Mouse (Mus musculus) CH12.LX (cell line): Measurements from ENCODE around the gene Cwf19l1. TPM values are rescaled to one million over a fixed set of nuclear protein-coding genes. Genes with fewer than 3 reads are reported as not detected.

Source experiments
- DNase-seq: peaks from one replicate; pipeline ENCODE4 v3.0.0-alpha.2; 2013; ENCODE audit errors: extremely low read depth
- H3K27ac ChIP-seq: 2 replicates; pipeline ENCODE4 v1.5.1; 2012; ENCODE audit warnings: low read depth, mild to moderate bottlenecking, control low read depth, moderate library complexity; ENCODE audit not compliant: insufficient read depth
- H3K27me3 ChIP-seq: replicated peaks from 2 replicates; pipeline ENCODE3; 2012; ENCODE audit warnings: inconsistent platforms
- H3K36me3 ChIP-seq, 2 experiments: replicated peaks in 1 of 2; 2 replicates each; pipeline versions ENCODE3 to v1.6.1; 2012; ENCODE audit warnings: inconsistent platforms in 1 of 2, low read length in 1 of 2, mild to moderate bottlenecking in 1 of 2, mixed read lengths in 1 of 2, moderate library complexity in 1 of 2; ENCODE audit not compliant: control insufficient read depth in 1 of 2, insufficient read depth in 1 of 2
- H3K4me1 ChIP-seq, 2 experiments: 2 replicates each; pipeline ENCODE4 v1.6.1; 2012; ENCODE audit warnings: inconsistent platforms in 1 of 2, moderate library complexity in 1 of 2; ENCODE audit not compliant: insufficient read depth in 2 of 2, control insufficient read depth in 1 of 2
- H3K4me2 ChIP-seq: 2 replicates; pipeline ENCODE4 v1.6.1; 2012; ENCODE audit warnings: low read depth, mild to moderate bottlenecking, control low read depth; ENCODE audit not compliant: poor library complexity, insufficient read depth, severe bottlenecking
- H3K4me3 ChIP-seq, 3 experiments: fragments of 150-350 bp in 1 of 3; sonication (generic) in 1 of 3; replicated peaks in 1 of 3; 2 replicates each; pipeline versions ENCODE3 to v1.5.1; 2011 to 2012; ENCODE audit warnings: low read depth in 2 of 3, low read length in 2 of 3, mild to moderate bottlenecking in 2 of 3, moderate library complexity in 2 of 3, control low read depth in 1 of 3, improper control_type of control experiment in 1 of 3, inconsistent platforms in 1 of 3, mixed read lengths in 1 of 3; ENCODE audit not compliant: poor library complexity in 1 of 3
- H3K79me2 ChIP-seq: replicated peaks from 2 replicates; pipeline ENCODE4 v1.6.1; 2012; ENCODE audit warnings: mild to moderate bottlenecking, moderate library complexity; ENCODE audit not compliant: control insufficient read depth, poor library complexity, insufficient read depth, severe bottlenecking; ENCODE audit errors: extremely low read depth
- H3K9ac ChIP-seq: 2 replicates; pipeline ENCODE4 v1.6.1; 2012; ENCODE audit warnings: low read depth, mild to moderate bottlenecking, control low read depth, moderate library complexity; ENCODE audit not compliant: insufficient read depth
- H3K9me3 ChIP-seq: replicated peaks from 2 replicates; pipeline ENCODE3; 2012; ENCODE audit warnings: low read length, inconsistent platforms, mixed read lengths
- BHLHE40 ChIP-seq: IDR thresholded peaks from 2 replicates; pipeline ENCODE4 v1.6.1; 2011; ENCODE audit warnings: mild to moderate bottlenecking, low read depth, low read length, improper control_type of control experiment
- CHD1 ChIP-seq: IDR thresholded peaks from 2 replicates; pipeline ENCODE4 v1.6.1; 2012; ENCODE audit warnings: low read depth, low read length, improper control_type of control experiment, inconsistent platforms
- CHD2 ChIP-seq: IDR thresholded peaks from 2 replicates; pipeline ENCODE4 v1.6.1; 2011; ENCODE audit warnings: low read length, improper control_type of control experiment
- CTCF ChIP-seq, 2 experiments: IDR thresholded peaks in 1 of 2; conservative IDR thresholded peaks in 1 of 2; 2 replicates each; pipeline ENCODE4 v1.5.1; 2011 to 2012; ENCODE audit warnings: low read depth in 2 of 2, low read length in 2 of 2, improper control_type of control experiment in 1 of 2, inconsistent platforms in 1 of 2, mild to moderate bottlenecking in 1 of 2, moderate library complexity in 1 of 2
- E2F4 ChIP-seq: IDR thresholded peaks from 2 replicates; pipeline ENCODE4 v1.6.1; 2011; ENCODE audit warnings: low read depth, low read length, improper control_type of control experiment; ENCODE audit not compliant: insufficient replicate concordance
- ELF1 ChIP-seq: IDR thresholded peaks from 2 replicates; pipeline ENCODE4 v1.6.1; 2014; ENCODE audit warnings: low read depth, mild to moderate bottlenecking, inconsistent platforms, low read length, improper control_type of control experiment
- EP300 ChIP-seq: IDR thresholded peaks from 2 replicates; pipeline ENCODE4 v1.6.1; 2011; ENCODE audit warnings: low read length, improper control_type of control experiment
- ETS1 ChIP-seq: conservative IDR thresholded peaks from 2 replicates; pipeline ENCODE4 v1.6.1; 2012; ENCODE audit warnings: low read depth, mild to moderate bottlenecking, inconsistent platforms, low read length, improper control_type of control experiment, moderate library complexity
- GABPA ChIP-seq: IDR thresholded peaks from 2 replicates; pipeline ENCODE4 v1.6.1; 2012; ENCODE audit warnings: low read depth, low read length, improper control_type of control experiment, inconsistent platforms; ENCODE audit not compliant: insufficient replicate concordance
- HCFC1 ChIP-seq: IDR thresholded peaks from 2 replicates; pipeline ENCODE4 v1.6.1; 2012; ENCODE audit warnings: low read depth, mild to moderate bottlenecking, inconsistent platforms, low read length, improper control_type of control experiment
- IRF4 ChIP-seq: IDR thresholded peaks from 2 replicates; pipeline ENCODE4 v1.6.1; 2014; ENCODE audit warnings: low read depth, mild to moderate bottlenecking, inconsistent platforms, low read length, improper control_type of control experiment
- JUN ChIP-seq: IDR thresholded peaks from 2 replicates; pipeline ENCODE4 v1.6.1; 2011; ENCODE audit warnings: low read depth, mild to moderate bottlenecking, low read length, improper control_type of control experiment, moderate library complexity; ENCODE audit not compliant: insufficient read depth
- JUND ChIP-seq: conservative IDR thresholded peaks from 2 replicates; pipeline ENCODE4 v1.6.1; 2011; ENCODE audit warnings: low read depth, low read length, improper control_type of control experiment
- KAT2A ChIP-seq: IDR thresholded peaks from 2 replicates; pipeline ENCODE4 v1.6.1; 2012; ENCODE audit warnings: low read length, improper control_type of control experiment, inconsistent platforms; ENCODE audit not compliant: insufficient replicate concordance
- MAFK ChIP-seq: IDR thresholded peaks from 2 replicates; pipeline ENCODE4 v1.6.1; 2011; ENCODE audit warnings: low read length, improper control_type of control experiment; ENCODE audit not compliant: insufficient replicate concordance
- MAX ChIP-seq: IDR thresholded peaks from 2 replicates; pipeline ENCODE4 v1.6.1; 2011; ENCODE audit warnings: low read length, improper control_type of control experiment
- MAZ ChIP-seq: IDR thresholded peaks from 2 replicates; pipeline ENCODE4 v1.6.1; 2012; ENCODE audit warnings: low read depth, mild to moderate bottlenecking, inconsistent platforms, low read length, improper control_type of control experiment, moderate library complexity
- MEF2A ChIP-seq: IDR thresholded peaks from 2 replicates; pipeline ENCODE4 v1.6.1; 2014; ENCODE audit warnings: low read depth, mild to moderate bottlenecking, inconsistent platforms, low read length, improper control_type of control experiment, borderline replicate concordance
- MXI1 ChIP-seq: IDR thresholded peaks from 2 replicates; pipeline ENCODE4 v1.6.1; 2011; ENCODE audit warnings: mild to moderate bottlenecking, low read depth, low read length, improper control_type of control experiment
- MYC ChIP-seq: IDR thresholded peaks from 2 replicates; pipeline ENCODE4 v1.6.1; 2011; ENCODE audit warnings: low read depth, mild to moderate bottlenecking, improper control_type of control experiment, low read length
- NELFE ChIP-seq: IDR thresholded peaks from 2 replicates; pipeline ENCODE4 v1.6.1; 2011; ENCODE audit warnings: low read depth, low read length, improper control_type of control experiment
- NRF1 ChIP-seq: IDR thresholded peaks from 2 replicates; pipeline ENCODE4 v1.6.1; 2014; ENCODE audit warnings: low read depth, mild to moderate bottlenecking, inconsistent platforms, low read length, improper control_type of control experiment, moderate library complexity
- PAX5 ChIP-seq: IDR thresholded peaks from 2 replicates; pipeline ENCODE4 v1.6.1; 2012; ENCODE audit warnings: low read length, inconsistent platforms, mixed read lengths
- POLR2A ChIP-seq: IDR thresholded peaks from 2 replicates; pipeline ENCODE4 v1.6.1; 2011; ENCODE audit warnings: low read depth, mild to moderate bottlenecking, improper control_type of control experiment, low read length
- POLR2AphosphoS2 ChIP-seq: IDR thresholded peaks from 2 replicates; pipeline ENCODE4 v1.6.1; 2011; ENCODE audit warnings: low read depth, low read length, improper control_type of control experiment
- RAD21 ChIP-seq: IDR thresholded peaks from 2 replicates; pipeline ENCODE4 v1.6.1; 2011; ENCODE audit warnings: low read depth, mild to moderate bottlenecking, low read length, improper control_type of control experiment, moderate library complexity
- RCOR1 ChIP-seq: conservative IDR thresholded peaks from 2 replicates; pipeline ENCODE4 v1.6.1; 2012; ENCODE audit warnings: low read depth, mild to moderate bottlenecking, inconsistent platforms, low read length, improper control_type of control experiment
- SIN3A ChIP-seq: IDR thresholded peaks from 2 replicates; pipeline ENCODE4 v1.6.1; 2012; ENCODE audit warnings: low read length, improper control_type of control experiment, inconsistent platforms
- SMC3 ChIP-seq: IDR thresholded peaks from 2 replicates; pipeline ENCODE4 v1.6.1; 2011; ENCODE audit warnings: low read depth, low read length, improper control_type of control experiment
- TBP ChIP-seq: conservative IDR thresholded peaks from 2 replicates; pipeline ENCODE4 v1.6.1; 2011; ENCODE audit warnings: low read depth, low read length, improper control_type of control experiment
- TCF12 ChIP-seq: IDR thresholded peaks from 2 replicates; pipeline ENCODE4 v1.6.1; 2014; ENCODE audit warnings: low read depth, mild to moderate bottlenecking, inconsistent platforms, low read length, improper control_type of control experiment
- UBTF ChIP-seq: IDR thresholded peaks from 2 replicates; pipeline ENCODE4 v1.6.1; 2012; ENCODE audit warnings: low read depth, mild to moderate bottlenecking, inconsistent platforms, low read length, improper control_type of control experiment, moderate library complexity
- USF1 ChIP-seq: IDR thresholded peaks from 2 replicates; pipeline ENCODE4 v1.6.1; 2014; ENCODE audit warnings: low read depth, mild to moderate bottlenecking, inconsistent platforms, low read length, improper control_type of control experiment
- USF2 ChIP-seq: conservative IDR thresholded peaks from 2 replicates; pipeline ENCODE4 v1.6.1; 2011; ENCODE audit warnings: low read depth, low read length, improper control_type of control experiment
- ZC3H11A ChIP-seq: IDR thresholded peaks from 2 replicates; pipeline ENCODE4 v1.6.1; 2012; ENCODE audit warnings: low read depth, mild to moderate bottlenecking, inconsistent platforms, low read length, improper control_type of control experiment
- ZKSCAN1 ChIP-seq: IDR thresholded peaks from 2 replicates; pipeline ENCODE4 v1.6.1; 2012; ENCODE audit warnings: low read depth, inconsistent platforms, low read length, improper control_type of control experiment, borderline replicate concordance
- ZMIZ1 ChIP-seq: IDR thresholded peaks from 2 replicates; pipeline ENCODE4 v1.6.1; 2012; ENCODE audit warnings: low read depth, mild to moderate bottlenecking, inconsistent platforms, low read length, improper control_type of control experiment
- ZNF384 ChIP-seq: IDR thresholded peaks from 2 replicates; pipeline ENCODE4 v1.6.1; 2012; ENCODE audit warnings: low read depth, low read length, improper control_type of control experiment, inconsistent platforms
- dilution Hi-C: fragments of 300-500 bp; cut with MboI; formaldehyde crosslinking; loops from 2 replicates; pipeline ENCODE4 v1.14.3; 2020; ENCODE audit warnings: low sequenced_read_pairs; ENCODE audit not compliant: extremely low pct_unique_long_range_greater_than_20kb, extremely low pct_ligation_motif_present
- in situ Hi-C: fragments of 300-500 bp; cut with MboI; formaldehyde crosslinking; loops from 3 replicates; pipeline ENCODE4 v1.14.3; 2019; ENCODE audit warnings: low sequenced_read_pairs, low pct_ligation_motif_present, low pct_unique_long_range_greater_than_20kb, mixed read lengths
- polyA plus RNA-seq: library from polyadenylated mRNA; unstranded; fragments of >175 nt; gene quantifications from 2 replicates; pipeline ENCODE4 v1.2.1, GENCODE M21; 2012; ENCODE audit warnings: low read depth; ENCODE audit not compliant: insufficient read length
- total RNA-seq, 2 experiments: library from RNA; depleted of rRNA; stranded (reverse); fragments of 300-350 nt in 1 of 2; fragments of >200 nt in 1 of 2; gene quantifications; 2 replicates each; pipeline ENCODE4 v1.2.3; 2012 to 2014

Cwf19l1 gene
- total and polyA plus RNA-seq, 3 experiments, result 11.0 to 45.9 (median 30.4) TPM

DNA sequence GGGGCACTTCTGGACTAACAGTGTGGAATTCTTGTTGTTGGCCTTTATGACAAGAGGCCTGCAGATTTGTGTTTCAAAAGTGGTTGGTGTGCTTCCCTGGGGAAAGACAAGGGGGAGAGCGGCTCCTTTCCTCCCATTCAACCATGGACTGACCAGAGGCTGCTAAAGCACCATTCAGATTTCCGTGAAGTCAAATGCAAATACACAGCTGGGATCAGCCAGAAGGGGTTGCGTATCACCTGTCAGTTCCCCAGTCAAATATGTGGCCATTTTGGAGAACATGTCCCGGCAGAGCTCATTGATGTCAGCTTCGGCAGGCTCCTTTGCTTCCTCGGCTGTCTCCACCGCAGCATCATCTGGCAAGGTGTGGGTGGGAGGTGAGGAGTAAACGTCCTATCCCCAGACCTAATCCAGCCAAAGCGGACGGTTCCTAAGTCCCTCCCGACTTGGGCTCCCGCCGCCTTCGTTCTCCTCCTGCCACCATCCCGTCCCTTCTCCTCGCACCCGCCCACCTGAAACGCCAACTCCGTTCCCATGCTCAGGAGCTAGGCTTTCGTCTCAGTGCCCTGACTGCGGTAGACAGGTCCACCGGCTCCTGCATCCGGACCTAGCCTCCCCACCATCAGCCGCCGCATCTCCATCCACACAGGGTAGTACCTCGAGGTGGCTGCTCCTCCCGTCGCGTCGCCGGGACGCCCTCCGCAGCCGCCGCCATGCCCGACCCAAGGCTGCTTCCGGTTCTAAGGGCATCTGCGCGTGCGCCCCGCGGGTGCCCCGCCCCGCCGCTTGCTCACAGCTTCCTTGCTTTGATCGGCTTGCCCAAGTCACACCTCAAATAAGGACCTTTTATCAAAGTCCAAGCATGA lies 10.3 kb upstream of the Cwf19l1 start, which contains the start of gene Bloc1s2:
Gene Bloc1s2 (minus strand): TSS at position 745 of the 866 bp plus-strand sequence.
- Histone ChIP-seq H3K27ac (peak within 1 kb of the TSS; percentile 84), H3K4me3 (peak within 1 kb of the TSS; percentile 75 to 85 (median 84))
- TF ChIP-seq TCF12 (peak; percentile 80), MAX (peak; percentile 56; the same call in 1 of the 2 replicates), MYC (no peak), CHD1 (no peak), NRF1 (peak; percentile 87), JUND (no peak), UBTF (no peak), ETS1 (peak; percentile 33), ZNF384 (no peak), HCFC1 (peak; percentile 71), TBP (peak; percentile 55; the same call in 1 of the 2 replicates), E2F4 (no peak), SMC3 (no peak), CHD2 (no peak), ZMIZ1 (peak; percentile 68; the same call in 1 of the 2 replicates), BHLHE40 (0 out of 2 replicates have a peak, but pooled peaks have one; percentile 39), MAFK (no peak), RAD21 (no peak), SIN3A (peak; percentile 75), USF1 (no peak), IRF4 (0 out of 2 replicates have a peak, but pooled peaks have one; percentile 38), EP300 (no peak), MEF2A (no peak), ZKSCAN1 (no peak), GABPA (no peak), POLR2A (peak; percentile 83), MXI1 (peak; percentile 87), NELFE (peak; percentile 85), USF2 (no peak), KAT2A (no peak), POLR2AphosphoS2 (peak; percentile 71; the same call in 1 of the 2 replicates), ZC3H11A (no peak), CTCF (conservative IDR thresholded peaks at IDR 0.05 in 1 of 2, IDR thresholded peaks at IDR 0.05 in 1 of 2; ENCODE audit: low read depth in 2 of 2, low read length in 2 of 2) (no peak), ELF1 (peak; percentile 94), JUN (no peak), RCOR1 (no peak), MAZ (peak; percentile 62; the same call in 1 of the 2 replicates), PAX5 (no peak)
- TF ChIP-seq, all 38 proteins: peak for 16
- Histone ChIP-seq H3K9me3 (no peaks in the 10 kb centered on the region), H3K79me2 (peaks cover 19% of the 10 kb centered on the region), H3K9ac (peak within 1 kb of the TSS; percentile 77), H3K36me3 (peaks cover 30 to 38% of the 10 kb centered on the region in 2 experiments), H3K4me1 (peaks cover 7 to 24% of the 10 kb centered on the region in 2 experiments; a peak in 3 of 4 replicates), H3K27me3 (no peaks in the 10 kb centered on the region), H3K4me2 (peak within 1 kb of the TSS; percentile 97)
- dilution Hi-C loops, result no loop called here
- peak; percentile 78 for DNase-seq
- in situ Hi-C loops, result no loop called here
